Mouse (Mus musculus) mouse embryonic stem cell (cell line): ENCODE results near the gene Engase.

Experiments
- in situ Hi-C, 2 experiments: fragments of 300-500 bp; cut with MboI; formaldehyde crosslinking; loops; 1 replicate in 1 of 2; 3 replicates in 1 of 2; pipeline ENCODE4 v1.14.3; 2019 to 2020; ENCODE audit warnings: low sequenced_read_pairs in 2 of 2, low pct_unique_long_range_greater_than_20kb in 1 of 2, mixed read lengths in 1 of 2; ENCODE audit not compliant: unreplicated experiment in 1 of 2

The Engase gene

GRCm38 (mm10) chr11:118452955-118453354 lies 23.7 kb upstream of the Engase start:
- in situ Hi-C loops: no loop called here

GRCm38 (mm10) chr11:118453886-118454671 lies 22.6 kb upstream of the Engase start:
- in situ Hi-C loops: no loop called here

DNA sequence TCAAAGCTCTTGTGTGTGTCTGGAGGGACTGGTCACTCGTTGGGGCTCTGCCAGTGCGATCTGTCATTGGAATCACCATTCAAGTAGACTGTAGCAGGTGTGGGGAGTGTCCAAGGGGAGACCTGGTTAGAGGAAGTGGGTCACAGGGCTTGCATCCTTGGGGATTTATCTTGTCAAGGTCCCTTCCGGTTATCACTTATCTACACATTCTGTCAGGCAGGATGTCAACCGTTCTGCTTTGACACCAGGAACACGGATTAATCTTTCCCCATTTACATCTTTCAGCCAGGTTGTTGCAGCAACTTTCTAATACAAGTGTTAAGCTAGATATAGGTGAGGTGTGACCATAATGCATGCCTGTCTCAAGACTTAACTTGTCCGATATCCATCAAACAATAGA lies 20.8 kb upstream of the Engase start:
- in situ Hi-C loops: no loop called here

DNA sequence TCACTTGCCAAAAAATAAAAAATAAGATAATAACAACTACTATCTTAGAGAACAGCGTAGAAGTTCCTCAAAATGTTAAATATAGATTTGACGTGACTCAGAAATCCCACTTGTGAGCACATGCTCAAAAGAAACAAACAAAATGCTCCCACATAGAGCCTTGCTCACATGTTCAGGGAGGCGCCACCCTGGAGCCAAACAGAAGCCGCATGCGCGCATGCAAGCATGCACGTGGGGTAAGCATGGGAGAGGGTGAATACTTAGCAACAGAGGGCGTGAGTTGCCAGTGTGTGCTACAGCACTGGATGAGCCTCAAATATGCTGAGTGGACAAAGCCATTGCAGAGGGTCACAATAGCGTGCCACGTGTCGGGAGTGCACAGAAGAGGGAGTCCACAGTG lies 19.7 kb upstream of the Engase start:
- in situ Hi-C loops: no loop called here

- in situ Hi-C loops: no loop called here
These were observed 17.6 kb upstream of the Engase start for GRCm38 (mm10) chr11:118459051-118459450.

GRCm38 (mm10) chr11:118459536-118459935 lies 17.1 kb upstream of the Engase start:
- in situ Hi-C loops: no loop called here

GRCm38 (mm10) chr11:118460280-118460679 lies 16.3 kb upstream of the Engase start:
- in situ Hi-C loops: no loop called here

- in situ Hi-C loops: no loop called here
These were observed 9.1 kb upstream of the Engase start for GRCm38 (mm10) chr11:118467441-118468035.

GRCm38 (mm10) chr11:118469509-118470160 lies 7.0 kb upstream of the Engase start:
- in situ Hi-C loops: no loop called here

GRCm38 (mm10) chr11:118470234-118470966 lies 6.2 kb upstream of the Engase start:
- in situ Hi-C loops: no loop called here

- in situ Hi-C loops: no loop called here
These were observed 5.0 kb upstream of the Engase start for GRCm38 (mm10) chr11:118471676-118472075.

GRCm38 (mm10) chr11:118473161-118473560 lies 3.5 kb upstream of the Engase start:
- in situ Hi-C loops: no loop called here

DNA sequence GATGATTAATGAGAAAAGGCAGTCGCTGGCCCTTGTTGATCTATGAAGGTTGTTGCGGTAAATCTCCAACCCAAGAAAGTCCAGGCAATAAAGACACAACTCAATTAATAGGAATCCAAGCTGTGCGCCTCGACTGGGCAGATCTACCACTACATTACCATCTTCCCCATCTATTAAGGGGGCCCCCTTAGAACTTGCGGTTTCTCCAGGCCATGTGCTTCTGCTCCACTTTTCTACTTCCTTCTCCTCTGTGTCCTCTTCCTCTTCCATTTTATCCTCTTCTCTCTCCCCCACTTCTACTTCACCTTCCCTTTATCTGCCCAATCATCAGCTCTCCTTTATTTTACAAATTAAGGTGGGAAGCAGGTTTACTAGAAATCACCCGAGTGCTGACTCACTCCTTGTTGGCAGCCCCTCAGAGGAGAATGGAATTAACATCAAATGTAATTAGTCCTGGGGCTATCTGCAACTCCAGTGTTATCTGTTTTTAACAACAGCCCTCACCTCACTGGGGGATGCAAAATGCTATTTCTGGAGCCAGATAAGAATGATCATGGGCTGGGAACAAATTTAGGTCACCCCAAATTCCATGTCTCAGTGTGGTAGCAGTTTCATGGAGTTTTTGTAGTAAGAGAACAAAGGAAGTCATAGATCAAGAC lies 2.7 kb upstream of the Engase start:
- in situ Hi-C loops: no loop called here

GRCm38 (mm10) chr11:118475496-118476083 lies 1.0 kb upstream of the Engase start:
- in situ Hi-C loops: no loop called here

GRCm38 (mm10) chr11:118479776-118480175 lies 3.1 kb downstream of the Engase start:
- in situ Hi-C loops: no loop called here

GRCm38 (mm10) chr11:118481231-118481630 lies 4.6 kb downstream of the Engase start:
- in situ Hi-C loops: no loop called here

DNA sequence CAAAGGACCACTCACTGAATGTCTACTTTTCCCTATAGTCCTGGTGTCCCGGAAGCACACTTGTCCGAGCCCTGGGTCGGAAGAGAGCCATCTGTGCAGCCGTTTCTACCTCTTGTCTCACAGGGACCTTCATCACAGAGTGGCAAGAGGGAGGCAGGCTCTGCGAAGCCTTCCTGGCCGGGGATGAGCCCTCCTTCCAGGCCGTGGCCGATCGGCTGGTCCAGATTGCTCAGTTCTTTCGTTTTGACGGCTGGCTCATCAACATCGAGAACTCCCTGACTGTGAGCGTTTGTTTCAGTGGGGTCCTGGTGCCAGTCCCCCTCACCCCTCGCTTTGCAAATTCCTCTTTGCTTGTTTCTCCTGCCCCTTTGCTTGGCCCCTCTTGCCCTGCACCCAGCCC lies 5.1 kb downstream of the Engase start:
- in situ Hi-C loops: no loop called here

DNA sequence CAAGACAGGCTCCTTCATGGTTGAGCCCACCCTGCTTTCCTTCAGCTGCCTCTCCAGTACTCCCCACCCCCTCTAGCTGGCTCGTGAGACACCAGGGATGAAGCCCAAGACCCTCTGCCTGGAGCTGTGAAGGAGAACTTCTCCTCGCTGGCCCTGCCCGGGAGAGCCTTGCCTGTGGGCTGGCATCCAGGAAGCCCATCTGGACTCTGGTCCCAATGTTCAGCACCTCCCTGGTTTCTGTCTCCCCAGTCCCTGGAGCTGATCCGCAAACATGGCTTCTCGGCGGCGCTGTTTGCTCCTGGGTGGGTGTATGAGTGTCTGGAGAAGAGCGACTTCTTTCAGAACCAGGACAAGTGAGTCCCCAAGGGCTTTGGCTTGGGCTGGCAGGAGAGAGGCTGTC lies 7.5 kb downstream of the Engase start:
- in situ Hi-C loops: no loop called here
